Mouse (Mus musculus): ENCODE measurements around the gene Wipf2.

- no peak for TF ChIP-seq POLR2A (IDR thresholded peaks at IDR 0.05; ENCODE audit: low read depth, low read length)
- no peak for TF ChIP-seq CTCF (IDR thresholded peaks at IDR 0.05; ENCODE audit: borderline replicate concordance, insufficient read depth, low read length)
Observed at GRCm38 (mm10) chr11:98873900-98874299, 10.5 kb downstream of the Wipf2 start.

All from embryonic fibroblast, embryonic 13.5 days (primary cell).